Mouse (Mus musculus) stomach, embryonic 16.5 days (tissue): ENCODE measurements around the gene Bmp8b. TPM values are rescaled to one million over a fixed set of nuclear protein-coding genes. Genes with fewer than 3 reads are reported as not detected.

Experiments used
- ATAC-seq: fragments of 200-750 bp; cut with Nextera tagmentation; 2 replicates; pipeline ENCODE4 v1.8.0; 2017; ENCODE audit warnings: moderate number of reproducible peaks, moderate TSS enrichment; ENCODE audit not compliant: insufficient read depth, low FRiP score
- H3K27ac ChIP-seq: fragments of 300-500 bp; sonication (generic); 2 replicates; pipeline ENCODE4 v1.5.1; 2014; ENCODE audit warnings: low read length
- H3K27me3 ChIP-seq: fragments of 300-500 bp; sonication (generic); 2 replicates; pipeline ENCODE4 v1.6.1; 2014; ENCODE audit warnings: low read length, control low read depth, mixed read lengths; ENCODE audit not compliant: control insufficient read depth, insufficient read depth
- H3K36me3 ChIP-seq: fragments of 300-500 bp; sonication (generic); 2 replicates; pipeline ENCODE4 v1.6.1; 2014; ENCODE audit warnings: low read length; ENCODE audit not compliant: control insufficient read depth, insufficient read depth
- H3K4me1 ChIP-seq: fragments of 300-500 bp; sonication (generic); 2 replicates; pipeline ENCODE4 v1.6.1; 2014; ENCODE audit warnings: low read length, control low read depth, mixed read lengths; ENCODE audit not compliant: control insufficient read depth, insufficient read depth
- H3K4me2 ChIP-seq: fragments of 300-500 bp; sonication (generic); 2 replicates; pipeline ENCODE4 v1.6.1; 2014; ENCODE audit warnings: low read depth, low read length, mixed read lengths
- H3K4me3 ChIP-seq: fragments of 300-500 bp; sonication (generic); replicated peaks from 2 replicates; pipeline ENCODE4 v1.5.1; 2014; ENCODE audit warnings: mild to moderate bottlenecking, low read length
- H3K9ac ChIP-seq: fragments of 300-500 bp; sonication (generic); 2 replicates; pipeline ENCODE4 v1.6.1; 2014; ENCODE audit warnings: low read length
- H3K9me3 ChIP-seq: fragments of 300-500 bp; sonication (generic); replicated peaks from 2 replicates; pipeline ENCODE4 v1.6.1; 2016; ENCODE audit warnings: low read length, control low read depth; ENCODE audit not compliant: control insufficient read depth
- WGBS: fragments of 180-500 bp; shearing (Covaris S2); extraction: QIAGEN DNeasy Blood & Tissue Kit; methylation state at CpG from one replicate; pipeline ENCODE4 v1.1.7; 2014; 5-methylcytosine and 5-hydroxymethylcytosine counted together
- polyA plus RNA-seq: library from polyadenylated mRNA; unstranded; fragments of >200 nt; fragmentation: Nextera tagmentation; extraction: Ambion mirVana; gene quantifications from 2 replicates; pipeline ENCODE4 v1.2.1, GENCODE M21; 2015

Gene Bmp8b
- polyA plus RNA-seq, 1 experiment from 2014 or later = 0.50 TPM

- no peak overlapping the region for H3K4me2 ChIP-seq
- no peak overlapping the region for H3K9ac ChIP-seq
- H3K36me3 ChIP-seq = no peaks in the 10 kb centered on the region
- 69% methylated on average over 20 of the region's 20 CpGs for WGBS
- H3K4me3 ChIP-seq = no peak overlapping the region
- no peak overlapping the region for H3K27ac ChIP-seq
- H3K9me3 ChIP-seq = no peaks in the 10 kb centered on the region
- H3K27me3 ChIP-seq = no peaks in the 10 kb centered on the region
- peak; percentile 47; the same call in 1 of the 2 replicates for ATAC-seq
- no peaks in the 10 kb centered on the region; the same call in 1 of the 2 replicates for H3K4me1 ChIP-seq
These were observed 22.4 kb upstream of the Bmp8b start for GRCm38 (mm10) chr4:123082283-123083163.

GRCm38 (mm10) chr4:123083323-123083902, 21.6 kb upstream of the Bmp8b start:
- no peaks in the 10 kb centered on the region; the same call in 1 of the 2 replicates for H3K4me1 ChIP-seq
- no peaks in the 10 kb centered on the region for H3K27me3 ChIP-seq
- no peak overlapping the region for H3K9ac ChIP-seq
- H3K4me3 ChIP-seq = no peak overlapping the region
- H3K27ac ChIP-seq = no peak overlapping the region
- no peak for ATAC-seq
- no peak overlapping the region for H3K4me2 ChIP-seq
- no peaks in the 10 kb centered on the region for H3K36me3 ChIP-seq
- H3K9me3 ChIP-seq = no peaks in the 10 kb centered on the region
- WGBS = 69% methylated on average over 13 of the region's 13 CpGs

- Histone ChIP-seq H3K27me3 (no peaks in the 10 kb centered on the region), H3K9ac (no peak overlapping the region), H3K4me2 (no peak overlapping the region), H3K36me3 (no peaks in the 10 kb centered on the region), H3K9me3 (no peaks in the 10 kb centered on the region), H3K4me1 (no peaks in the 10 kb centered on the region; the same call in 1 of the 2 replicates), H3K27ac (no peak overlapping the region), H3K4me3 (no peak overlapping the region)
- no peak for ATAC-seq
- 74% methylated on average over 2 of the region's 2 CpGs for WGBS
These were observed 19.7 kb upstream of the Bmp8b start for GRCm38 (mm10) chr4:123085290-123085689.

GRCm38 (mm10) chr4:123086381-123086780, 18.6 kb upstream of the Bmp8b start:
- H3K9ac ChIP-seq = no peak overlapping the region
- H3K4me1 ChIP-seq = no peaks in the 10 kb centered on the region; the same call in 1 of the 2 replicates
- H3K36me3 ChIP-seq = no peaks in the 10 kb centered on the region
- H3K9me3 ChIP-seq = no peaks in the 10 kb centered on the region
- no peak for ATAC-seq
- H3K4me2 ChIP-seq = no peak overlapping the region
- WGBS = 83% methylated on average over 4 of the region's 4 CpGs
- no peak overlapping the region for H3K27ac ChIP-seq
- no peaks in the 10 kb centered on the region for H3K27me3 ChIP-seq
- no peak overlapping the region for H3K4me3 ChIP-seq

- ATAC-seq = no peak
These were observed 12.3 kb upstream of the Bmp8b start for GRCm38 (mm10) chr4:123092621-123093020.

DNA sequence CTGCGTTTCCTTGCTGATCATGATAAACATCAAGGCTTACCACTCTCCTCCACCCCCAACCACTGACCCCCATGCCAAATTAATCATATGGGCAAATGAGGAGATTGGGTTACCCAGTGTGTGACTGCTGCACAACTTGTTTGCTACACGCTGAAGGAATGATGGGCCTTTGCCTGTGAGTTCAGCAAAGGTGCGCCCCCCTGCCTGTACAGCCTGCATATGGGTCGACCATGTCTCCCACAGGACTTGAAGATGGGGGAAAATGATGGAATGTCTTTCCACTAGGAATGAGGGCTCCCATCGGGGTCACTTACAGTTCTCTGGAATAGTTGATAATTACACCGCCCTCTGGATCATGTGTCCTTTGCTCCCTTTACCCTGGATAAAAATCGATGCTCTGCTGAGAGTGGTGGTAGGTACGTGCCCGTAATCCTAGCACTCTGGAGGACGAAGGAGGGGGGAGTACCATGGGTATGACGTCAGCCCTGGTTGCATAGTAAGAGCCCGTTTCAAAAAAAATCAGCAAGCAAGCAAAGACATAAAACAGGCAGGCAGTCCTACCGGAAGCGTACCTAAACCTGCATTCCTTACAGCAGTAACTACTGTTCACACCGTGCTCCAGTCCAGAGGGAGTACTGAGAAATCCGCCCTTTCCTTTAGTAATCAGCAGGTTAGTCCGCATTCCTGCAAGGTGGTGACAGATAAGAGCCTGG, 11.7 kb upstream of the Bmp8b start:
- WGBS = 35% methylated on average over 17 of the region's 17 CpGs
- Histone ChIP-seq H3K4me2 (peak overlapping the region; percentile 41), H3K27me3 (no peaks in the 10 kb centered on the region), H3K36me3 (no peaks in the 10 kb centered on the region), H3K9ac (0 out of 2 replicates have a peak overlapping the region, but pooled peaks have one; percentile 4), H3K9me3 (no peaks in the 10 kb centered on the region), H3K4me1 (no peaks in the 10 kb centered on the region), H3K4me3 (peak overlapping the region; percentile 23; the same call in 1 of the 2 replicates), H3K27ac (peak overlapping the region; percentile 66)
- peak; percentile 94 for ATAC-seq

More at GRCm38 (mm10) chr4:123092621-123093020, 12.3 kb upstream of the Bmp8b start:
- no peak overlapping the region for H3K4me3 ChIP-seq
- H3K4me1 ChIP-seq = no peaks in the 10 kb centered on the region
- 0 out of 2 replicates have a peak overlapping the region, but pooled peaks have one; percentile 41 for H3K4me2 ChIP-seq
- no peaks in the 10 kb centered on the region for H3K9me3 ChIP-seq
- 65% methylated on average over 5 of the region's 5 CpGs for WGBS
- H3K27me3 ChIP-seq = no peaks in the 10 kb centered on the region
- H3K27ac ChIP-seq = peak overlapping the region; percentile 66; the same call in 1 of the 2 replicates
- no peak overlapping the region for H3K9ac ChIP-seq
- no peaks in the 10 kb centered on the region for H3K36me3 ChIP-seq

GRCm38 (mm10) chr4:123093869-123094268, 11.1 kb upstream of the Bmp8b start:
- no peak overlapping the region for H3K9ac ChIP-seq
- no peaks in the 10 kb centered on the region for H3K4me1 ChIP-seq
- H3K36me3 ChIP-seq = no peaks in the 10 kb centered on the region
- H3K27me3 ChIP-seq = no peaks in the 10 kb centered on the region
- H3K9me3 ChIP-seq = no peaks in the 10 kb centered on the region
- H3K4me2 ChIP-seq = peak overlapping the region; percentile 41
- 40% methylated on average over 9 of the region's 9 CpGs for WGBS
- 0 out of 2 replicates have a peak overlapping the region, but pooled peaks have one; percentile 38 for H3K27ac ChIP-seq
- H3K4me3 ChIP-seq = no peak overlapping the region
- ATAC-seq = peak; percentile 18; the same call in 1 of the 2 replicates

DNA sequence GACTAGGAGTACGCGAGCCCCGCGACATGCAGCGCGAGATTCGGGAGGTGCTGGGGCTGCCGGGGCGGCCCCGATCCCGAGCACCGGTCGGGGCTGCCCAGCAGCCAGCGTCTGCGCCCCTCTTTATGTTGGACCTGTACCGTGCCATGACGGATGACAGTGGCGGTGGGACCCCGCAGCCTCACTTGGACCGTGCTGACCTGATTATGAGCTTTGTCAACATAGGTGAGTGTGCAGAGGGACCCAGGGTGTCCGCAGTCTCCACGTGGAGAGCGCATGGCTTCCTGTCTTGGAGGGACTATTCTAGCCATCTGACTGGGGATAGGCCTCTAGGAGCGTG, 456 bp downstream of the Bmp8b start:
- WGBS = 20% methylated on average over 24 of the region's 24 CpGs
- no peak overlapping the region for H3K9ac ChIP-seq

More for the DNA sequence above, 456 bp downstream of the Bmp8b start:
- peak overlapping the region; percentile 42 for H3K4me3 ChIP-seq
- no peaks in the 10 kb centered on the region for H3K9me3 ChIP-seq
- H3K27ac ChIP-seq = no peak overlapping the region
- peak overlapping the region; percentile 59 for H3K4me2 ChIP-seq
- peaks cover 28% of the 10 kb centered on the region for H3K27me3 ChIP-seq
- 0 out of 2 replicates have a peak, but pooled peaks cover 7% of the 10 kb centered on the region for H3K4me1 ChIP-seq
- H3K36me3 ChIP-seq = no peaks in the 10 kb centered on the region
- ATAC-seq = 0 out of 2 replicates have a peak, but pooled peaks have one; percentile 20
